Mouse (Mus musculus) limb, embryonic 12.5 days (tissue): Measurements from ENCODE around the gene Tnni2. TPM values are rescaled to one million over a fixed set of nuclear protein-coding genes. Genes with fewer than 3 reads are reported as not detected.

Source experiments
- ATAC-seq: fragments of 200-750 bp; cut with Nextera tagmentation; 2 replicates; pipeline ENCODE4 v1.8.0; 2017; ENCODE audit warnings: low read depth, moderate TSS enrichment; ENCODE audit not compliant: insufficient number of reproducible peaks, insufficient read depth, low FRiP score, low TSS enrichment
- H3K27ac ChIP-seq: fragments of 300-500 bp; sonication (generic); 2 replicates; pipeline ENCODE4 v1.5.1; 2016; ENCODE audit warnings: mild to moderate bottlenecking, moderate library complexity
- H3K27me3 ChIP-seq: fragments of 300-500 bp; sonication (generic); 2 replicates; pipeline ENCODE4 v1.6.1; 2016; ENCODE audit warnings: mild to moderate bottlenecking, moderate library complexity
- H3K36me3 ChIP-seq: fragments of 300-500 bp; sonication (generic); 2 replicates; pipeline ENCODE4 v1.6.1; 2016; ENCODE audit warnings: mild to moderate bottlenecking, moderate library complexity
- H3K4me1 ChIP-seq: fragments of 300-500 bp; sonication (generic); replicated peaks from 2 replicates; pipeline ENCODE4 v1.6.1; 2016
- H3K4me2 ChIP-seq: fragments of 300-500 bp; sonication (generic); 2 replicates; pipeline ENCODE4 v1.6.1; 2016; ENCODE audit warnings: mild to moderate bottlenecking, moderate library complexity
- H3K4me3 ChIP-seq: fragments of 300-500 bp; sonication (generic); replicated peaks from 2 replicates; pipeline ENCODE4 v1.5.1; 2016; ENCODE audit warnings: mild to moderate bottlenecking
- H3K9ac ChIP-seq: fragments of 300-500 bp; sonication (generic); replicated peaks from 2 replicates; pipeline ENCODE4 v1.6.1; 2016; ENCODE audit warnings: mild to moderate bottlenecking, moderate library complexity
- H3K9me3 ChIP-seq: fragments of 300-500 bp; sonication (generic); 2 replicates; pipeline ENCODE4 v1.6.1; 2016; ENCODE audit warnings: mild to moderate bottlenecking, moderate library complexity
- WGBS: fragments of 180-500 bp; shearing (Covaris S2); methylation state at CpG from one replicate; pipeline ENCODE4 v1.1.7; 2016; 5-methylcytosine and 5-hydroxymethylcytosine counted together
- polyA plus RNA-seq: library from polyadenylated mRNA; unstranded; fragments of >200 nt; fragmentation: Nextera tagmentation; extraction: Ambion mirVana; gene quantifications from 2 replicates; pipeline ENCODE4 v1.2.1, GENCODE M21; 2016

The Tnni2 gene
- polyA plus RNA-seq, 1 experiment from 2014 or later: 14.4 TPM

GRCm38 (mm10) chr7:142475641-142476040 is 34.0 kb downstream of the Tnni2 start:
- no peak overlapping the region for H3K9ac ChIP-seq
- no peaks in the 10 kb centered on the region for H3K27me3 ChIP-seq
- no peak overlapping the region for H3K4me3 ChIP-seq
- no peak for ATAC-seq
- 71% methylated on average over 7 of the region's 7 CpGs for WGBS
- no peak overlapping the region for H3K27ac ChIP-seq
- H3K4me2 ChIP-seq: no peak overlapping the region
- H3K9me3 ChIP-seq: no peaks in the 10 kb centered on the region
- no peaks in the 10 kb centered on the region for H3K36me3 ChIP-seq
- H3K4me1 ChIP-seq: peaks cover 53% of the 10 kb centered on the region

- Histone ChIP-seq H3K36me3 (no peaks in the 10 kb centered on the region), H3K27ac (no peak overlapping the region; the same call in 1 of the 2 replicates), H3K4me1 (peaks cover 53% of the 10 kb centered on the region), H3K27me3 (no peaks in the 10 kb centered on the region), H3K4me2 (no peak overlapping the region), H3K4me3 (no peak overlapping the region), H3K9me3 (no peaks in the 10 kb centered on the region), H3K9ac (no peak overlapping the region)
- 78% methylated on average over 5 of the region's 5 CpGs for WGBS
- ATAC-seq: no peak
These were observed 34.7 kb downstream of the Tnni2 start for GRCm38 (mm10) chr7:142476271-142476670.

- 82% methylated on average over 13 of the region's 13 CpGs for WGBS
- Histone ChIP-seq H3K27ac (no peak overlapping the region; the same call in 1 of the 2 replicates), H3K9ac (no peak overlapping the region), H3K27me3 (no peaks in the 10 kb centered on the region), H3K4me3 (no peak overlapping the region), H3K4me1 (peaks cover 53% of the 10 kb centered on the region), H3K9me3 (no peaks in the 10 kb centered on the region), H3K36me3 (no peaks in the 10 kb centered on the region), H3K4me2 (no peak overlapping the region)
- ATAC-seq: no peak
These were observed 35.3 kb downstream of the Tnni2 start for GRCm38 (mm10) chr7:142476795-142477452.

- WGBS: 85% methylated on average over 6 of the region's 6 CpGs
- H3K4me1 ChIP-seq: peaks cover 53% of the 10 kb centered on the region
- H3K27ac ChIP-seq: no peak overlapping the region
These were observed 36.4 kb downstream of the Tnni2 start for GRCm38 (mm10) chr7:142478001-142478400.

GRCm38 (mm10) chr7:142478574-142478973 is 37.0 kb downstream of the Tnni2 start:
- Histone ChIP-seq H3K9me3 (no peaks in the 10 kb centered on the region), H3K27me3 (no peaks in the 10 kb centered on the region), H3K36me3 (no peaks in the 10 kb centered on the region), H3K4me1 (peaks cover 54% of the 10 kb centered on the region), H3K4me3 (no peak overlapping the region), H3K27ac (0 out of 2 replicates have a peak overlapping the region, but pooled peaks have one; percentile 4), H3K4me2 (no peak overlapping the region), H3K9ac (no peak overlapping the region)
- WGBS: 81% methylated on average over 2 of the region's 2 CpGs
- ATAC-seq: no peak

More at GRCm38 (mm10) chr7:142478001-142478400, 36.4 kb downstream of the Tnni2 start:
- Histone ChIP-seq H3K4me3 (no peak overlapping the region), H3K36me3 (no peaks in the 10 kb centered on the region), H3K9ac (no peak overlapping the region), H3K4me2 (no peak overlapping the region), H3K27me3 (no peaks in the 10 kb centered on the region), H3K9me3 (no peaks in the 10 kb centered on the region)
- ATAC-seq: no peak

GRCm38 (mm10) chr7:142479307-142479706 is 37.7 kb downstream of the Tnni2 start:
- Histone ChIP-seq H3K4me1 (peaks cover 60% of the 10 kb centered on the region), H3K4me3 (no peak overlapping the region), H3K4me2 (no peak overlapping the region), H3K9me3 (no peaks in the 10 kb centered on the region), H3K27me3 (no peaks in the 10 kb centered on the region), H3K27ac (0 out of 2 replicates have a peak overlapping the region, but pooled peaks have one; percentile 98), H3K36me3 (no peaks in the 10 kb centered on the region), H3K9ac (no peak overlapping the region)
- ATAC-seq: no peak

GRCm38 (mm10) chr7:142479886-142480285 is 38.3 kb downstream of the Tnni2 start:
- peak overlapping the region; percentile 98; the same call in 1 of the 2 replicates for H3K27ac ChIP-seq
- peaks cover 60% of the 10 kb centered on the region for H3K4me1 ChIP-seq

GRCm38 (mm10) chr7:142480661-142481060 is 39.1 kb downstream of the Tnni2 start:
- Histone ChIP-seq H3K27me3 (no peaks in the 10 kb centered on the region), H3K36me3 (no peaks in the 10 kb centered on the region), H3K9me3 (no peaks in the 10 kb centered on the region), H3K4me3 (no peak overlapping the region), H3K27ac (peak overlapping the region; percentile 98), H3K4me2 (0 out of 2 replicates have a peak overlapping the region, but pooled peaks have one; percentile 54), H3K4me1 (peaks cover 63% of the 10 kb centered on the region), H3K9ac (0 out of 2 replicates have a peak overlapping the region, but pooled peaks have one; percentile 63)
- ATAC-seq: no peak
- 90% methylated on average over 3 of the region's 3 CpGs for WGBS

More at GRCm38 (mm10) chr7:142479886-142480285, 38.3 kb downstream of the Tnni2 start:
- Histone ChIP-seq H3K27me3 (no peaks in the 10 kb centered on the region), H3K36me3 (no peaks in the 10 kb centered on the region), H3K4me3 (no peak overlapping the region), H3K4me2 (no peak overlapping the region), H3K9ac (no peak overlapping the region), H3K9me3 (no peaks in the 10 kb centered on the region)
- 86% methylated on average over 3 of the region's 3 CpGs for WGBS
- no peak for ATAC-seq

- peak overlapping the region; percentile 54 for H3K4me2 ChIP-seq
- H3K4me3 ChIP-seq: peak overlapping the region; percentile 25; the same call in 1 of the 2 replicates
- no peaks in the 10 kb centered on the region for H3K9me3 ChIP-seq
- peak overlapping the region; percentile 63 for H3K9ac ChIP-seq
- H3K4me1 ChIP-seq: peaks cover 68% of the 10 kb centered on the region
- WGBS: 5% methylated on average over 5 of the region's 5 CpGs
- no peaks in the 10 kb centered on the region for H3K36me3 ChIP-seq
- H3K27me3 ChIP-seq: no peaks in the 10 kb centered on the region
- ATAC-seq: no peak
- H3K27ac ChIP-seq: peak overlapping the region; percentile 98
These were observed 39.6 kb downstream of the Tnni2 start for GRCm38 (mm10) chr7:142481186-142481567.

GRCm38 (mm10) chr7:142481568-142482255 is 40.1 kb downstream of the Tnni2 start:
- H3K4me3 ChIP-seq: peak overlapping the region; percentile 25
- H3K36me3 ChIP-seq: no peaks in the 10 kb centered on the region
- H3K4me1 ChIP-seq: peaks cover 73% of the 10 kb centered on the region
- no peaks in the 10 kb centered on the region for H3K9me3 ChIP-seq
- no peaks in the 10 kb centered on the region for H3K27me3 ChIP-seq
- ATAC-seq: peak; percentile 87
- H3K27ac ChIP-seq: peak overlapping the region; percentile 98
- 1% methylated on average over 22 of the region's 22 CpGs for WGBS
- H3K9ac ChIP-seq: peak overlapping the region; percentile 63
- H3K4me2 ChIP-seq: peak overlapping the region; percentile 54

GRCm38 (mm10) chr7:142482256-142482609 is 40.6 kb downstream of the Tnni2 start:
- no peaks in the 10 kb centered on the region for H3K9me3 ChIP-seq
- peaks cover 75% of the 10 kb centered on the region for H3K4me1 ChIP-seq
- ATAC-seq: peak; percentile 4
- no peaks in the 10 kb centered on the region for H3K36me3 ChIP-seq
- peak overlapping the region; percentile 54 for H3K4me2 ChIP-seq
- peak overlapping the region; percentile 25; the same call in 1 of the 2 replicates for H3K4me3 ChIP-seq
- H3K27me3 ChIP-seq: no peaks in the 10 kb centered on the region
- WGBS: 5% methylated on average over 6 of the region's 6 CpGs
- H3K27ac ChIP-seq: peak overlapping the region; percentile 98
- H3K9ac ChIP-seq: peak overlapping the region; percentile 63; the same call in 1 of the 2 replicates
